Mouse (Mus musculus): Measurements from ENCODE around the gene Evx2. TPM values are rescaled to one million over a fixed set of nuclear protein-coding genes. Genes with fewer than 3 reads are reported as not detected.

Evx2 gene
- not detected for total RNA-seq (2023)

GRCm38 (mm10) chr2:74659507-74660005 lies at the start of gene Evx2:
Evx2 (minus strand) TSS chr2:74659557.

GRCm38 (mm10) chr2:74704393-74704998 lies 45.1 kb upstream of the Evx2 start, which contains the start of gene Hoxd8:
Hoxd8 (plus strand) TSS chr2:74704615.

GRCm38 (mm10) chr2:74697567-74698121 lies 38.3 kb upstream of the Evx2 start, which contains the start of gene Hoxd9:
Hoxd9 (plus strand) TSS chr2:74697727.

GRCm38 (mm10) chr2:74691022-74691951 lies 31.9 kb upstream of the Evx2 start, which contains the start of gene Hoxd10:
Hoxd10 (plus strand) TSS chr2:74691924.

GRCm38 (mm10) chr2:74678891-74679595 lies 19.7 kb upstream of the Evx2 start, which contains the start of gene Hoxd11:
Hoxd11 (plus strand) TSS chr2:74679557.

GRCm38 (mm10) chr2:74674881-74675665 lies 15.7 kb upstream of the Evx2 start, which contains the start of gene Hoxd12:
Hoxd12 (plus strand) TSS chr2:74675013.

GRCm38 (mm10) chr2:74667842-74668357 lies 8.5 kb upstream of the Evx2 start, which contains the start of gene Hoxd13:
Hoxd13 (plus strand) TSS chr2:74668310.

Other genes starting within 250 kb of the Evx2 start
- gene Lnpk, start 80.1 kb downstream of the Evx2 start, total RNA-seq (2023): 10 to 100 TPM; 42.3 to 47.5 TPM
- not detected for gene Hoxd13, start 8.8 kb upstream of the Evx2 start, total RNA-seq (2023)
- not detected for gene Hoxd12, start 15.5 kb upstream of the Evx2 start, total RNA-seq (2023)
- not detected for gene Hoxd11, start 20.0 kb upstream of the Evx2 start, total RNA-seq (2023)
- not detected for gene Hoxd10, start 32.4 kb upstream of the Evx2 start, total RNA-seq (2023)
- not detected for gene Hoxd9, start 38.2 kb upstream of the Evx2 start, total RNA-seq (2023)
- not detected for gene Hoxd8, start 45.1 kb upstream of the Evx2 start, total RNA-seq (2023)
- not detected for gene Hoxd3, start 52.4 kb upstream of the Evx2 start, total RNA-seq (2023)
- gene Hoxd4, start 52.4 kb upstream of the Evx2 start, total RNA-seq (2023): not detected
- gene Gm28230, start 67.2 kb upstream of the Evx2 start, total RNA-seq (2023): not detected
- gene Hoxd1, start 103.4 kb upstream of the Evx2 start, total RNA-seq (2023): not detected
- 10 to 100 TPM; 14.1 to 14.7 TPM for gene Mtx2, start 166.2 kb upstream of the Evx2 start, total RNA-seq (2023)